Mouse (Mus musculus) C2C12 (cell line): Measurements from ENCODE around the gene Gpsm2.

ENCODE experiments used
- CEBPB ChIP-seq: IDR thresholded peaks from one replicate; pipeline ENCODE4 v1.6.1; 2011; ENCODE audit warnings: low read depth, mild to moderate bottlenecking, control low read depth, moderate library complexity
- CTCF ChIP-seq: IDR thresholded peaks from one replicate; pipeline ENCODE4 v1.5.1; 2011; ENCODE audit not compliant: control insufficient read depth, insufficient read depth, insufficient read length
- FOSL1 ChIP-seq: IDR thresholded peaks from one replicate; pipeline ENCODE4 v1.8.0; 2011; ENCODE audit warnings: mild to moderate bottlenecking, low read length; ENCODE audit not compliant: poor library complexity, insufficient read depth, severe bottlenecking
- MAX ChIP-seq: IDR thresholded peaks from one replicate; pipeline ENCODE4 v1.6.1; 2011; ENCODE audit warnings: mild to moderate bottlenecking, control low read depth
- MYOD1 ChIP-seq: IDR thresholded peaks from one replicate; pipeline ENCODE4 v1.6.1; 2011; ENCODE audit warnings: low read depth; ENCODE audit not compliant: control insufficient read depth, insufficient read length
- USF1 ChIP-seq: IDR thresholded peaks from one replicate; pipeline ENCODE4 v1.6.1; 2011; ENCODE audit warnings: low read depth, mild to moderate bottlenecking, control low read depth, moderate library complexity

DNA sequence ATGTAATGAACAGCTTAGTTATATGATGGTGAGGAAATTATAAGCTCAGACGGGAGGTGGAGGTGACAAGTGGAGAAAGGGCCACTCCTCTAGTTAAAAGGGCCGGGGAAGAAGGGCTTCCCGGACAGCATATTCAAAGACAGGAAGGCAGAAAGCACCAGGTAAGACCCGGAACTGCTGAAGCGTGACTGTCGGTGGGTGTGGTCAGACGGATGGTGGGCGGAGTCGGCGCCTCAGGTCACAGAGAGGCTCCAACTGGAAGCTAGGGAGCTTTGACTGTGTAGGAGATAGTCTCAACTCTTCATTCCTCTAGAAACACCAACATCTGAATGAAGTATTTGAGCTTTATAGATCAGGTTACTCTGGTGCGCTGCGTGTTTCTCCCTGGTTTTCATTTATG lies 8.2 kb upstream of the Gpsm2 start:
- TF ChIP-seq CTCF (no peak), CEBPB (no peak), MYOD1 (no peak), USF1 (no peak), FOSL1 (no peak), MAX (no peak)
